Mouse (Mus musculus) B cell, adult 2 months (primary cell): ENCODE measurements around the gene Mrps6.
A peak's percentile ranks its signal among the peaks of the same experiment; 100 is the strongest.

Experiments
- DNase-seq, 2 experiments: peaks; one replicate each; pipeline ENCODE4 v3.0.0; 2022

Gene Mrps6

DNA sequence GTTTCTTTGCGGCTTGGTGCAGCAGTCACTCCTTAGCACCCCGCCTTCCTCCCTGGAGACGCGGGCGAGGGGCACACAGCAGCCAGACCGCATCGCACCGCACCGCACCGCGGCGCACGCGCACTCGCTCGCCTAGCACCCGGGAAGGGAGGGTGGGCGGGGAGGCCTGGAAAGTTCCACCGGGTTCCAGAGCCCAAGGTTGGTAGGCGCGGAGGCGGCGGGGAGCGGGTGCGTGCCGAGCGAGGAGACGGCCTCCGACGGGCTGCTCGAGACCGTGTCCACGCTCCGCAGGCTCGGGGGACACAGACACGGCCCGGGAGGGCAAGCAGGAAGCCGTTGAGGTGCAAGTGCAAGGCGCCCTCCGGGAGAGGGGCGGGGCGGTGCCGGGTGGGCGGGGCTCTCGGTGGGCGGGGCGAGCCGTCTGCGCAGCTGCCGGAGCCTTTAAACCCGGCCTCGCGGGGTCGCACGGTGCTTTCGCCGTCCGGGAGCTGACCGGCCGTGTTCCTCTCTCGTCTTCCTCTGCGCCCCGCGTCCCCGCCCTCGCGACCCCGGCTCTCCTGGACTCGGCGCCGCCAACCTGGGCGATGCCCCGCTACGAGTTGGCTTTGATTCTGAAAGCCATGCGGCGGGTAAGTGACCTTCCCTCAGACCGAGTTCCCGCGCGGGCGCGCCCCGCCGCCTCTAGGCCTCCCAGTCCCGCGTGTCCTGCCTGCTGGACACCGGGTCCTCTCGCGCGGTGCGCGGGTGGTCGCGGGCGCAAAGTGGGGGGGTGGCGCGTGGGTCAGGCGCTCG, at the start of gene Mrps6, which contains the start of the genes Gm49711 and Slc5a3:
Gene Mrps6 (plus strand): TSS at position 419 of the 792 bp plus-strand sequence.
Gene Gm49711 (plus strand): TSS at position 465 of the 792 bp plus-strand sequence.
Gene Slc5a3 (plus strand): TSS at position 471 of the 792 bp plus-strand sequence.
- DNase-seq: peak; percentile 85 to 88

GRCm38 (mm10) chr16:92009586-92009985, 48.5 kb upstream of the Mrps6 start:
- no peak for DNase-seq

DNA sequence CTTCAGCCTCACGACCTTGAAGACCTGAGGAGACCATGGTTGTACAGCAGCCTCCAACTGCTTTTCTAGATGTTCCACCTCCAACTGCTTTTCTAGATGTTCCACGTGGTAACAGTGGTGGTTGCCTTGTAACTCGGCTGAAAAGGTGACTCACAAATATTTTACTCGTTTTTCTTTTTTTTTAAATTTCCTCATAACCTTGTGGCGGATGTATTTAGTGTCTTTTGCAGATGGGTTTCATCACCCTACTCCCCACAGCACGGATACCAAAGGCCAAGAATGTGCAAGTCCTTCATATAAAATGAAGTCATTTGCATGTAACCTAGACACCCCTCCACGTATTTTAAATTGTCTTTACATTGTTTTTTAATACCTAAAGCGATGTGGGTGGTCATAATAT, 41.3 kb upstream of the Mrps6 start:
- no peak for DNase-seq

DNA sequence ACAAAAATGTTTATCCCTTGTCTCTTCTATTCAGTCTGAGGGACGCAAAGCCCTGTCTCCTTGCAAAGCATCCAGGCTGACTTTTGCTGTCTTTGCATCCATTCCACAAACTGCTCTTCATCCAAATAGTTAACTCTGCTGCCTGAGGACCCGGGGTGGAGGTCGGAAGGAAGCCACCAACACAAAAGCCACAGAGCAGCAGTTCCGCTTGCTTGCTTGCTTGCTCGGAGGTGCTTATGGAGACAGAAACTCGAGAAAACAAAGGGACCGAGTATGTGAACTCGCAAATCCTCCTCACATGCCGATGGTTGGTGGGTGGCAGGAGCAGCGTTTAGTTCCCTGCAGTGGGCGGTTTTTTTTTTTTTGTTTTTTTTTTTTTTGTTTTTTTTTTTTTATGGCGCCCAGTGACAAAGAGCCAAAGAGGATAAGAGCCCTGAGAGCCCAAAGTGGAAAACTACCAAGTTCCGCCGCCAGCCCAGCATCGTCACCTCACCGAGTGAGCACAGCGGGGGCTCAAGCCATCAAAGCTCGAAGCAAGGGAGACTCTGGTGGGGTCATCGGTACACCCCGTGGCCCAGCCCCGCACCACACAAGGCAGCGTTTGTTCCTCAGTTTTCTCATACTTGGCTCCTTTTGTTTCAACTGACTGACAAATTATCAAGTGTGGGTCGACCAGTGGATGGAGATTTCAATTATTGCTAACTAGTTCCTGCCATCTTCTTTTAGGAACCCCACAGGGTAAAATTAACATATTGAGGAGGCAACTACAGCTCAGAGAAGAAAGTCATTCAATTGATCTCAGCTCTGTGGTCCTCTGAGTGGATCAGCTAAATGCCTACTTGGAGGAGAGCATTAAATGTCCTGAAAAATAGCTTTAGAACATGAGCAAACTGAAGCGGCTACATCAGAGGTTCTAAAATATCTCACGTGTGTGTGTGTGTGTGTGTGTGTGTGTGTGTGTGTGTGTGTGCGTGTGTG, 38.6 kb upstream of the Mrps6 start:
- DNase-seq: peak; percentile 26 to 31

GRCm38 (mm10) chr16:92021656-92022400, 36.2 kb upstream of the Mrps6 start:
- DNase-seq: no peak

DNA sequence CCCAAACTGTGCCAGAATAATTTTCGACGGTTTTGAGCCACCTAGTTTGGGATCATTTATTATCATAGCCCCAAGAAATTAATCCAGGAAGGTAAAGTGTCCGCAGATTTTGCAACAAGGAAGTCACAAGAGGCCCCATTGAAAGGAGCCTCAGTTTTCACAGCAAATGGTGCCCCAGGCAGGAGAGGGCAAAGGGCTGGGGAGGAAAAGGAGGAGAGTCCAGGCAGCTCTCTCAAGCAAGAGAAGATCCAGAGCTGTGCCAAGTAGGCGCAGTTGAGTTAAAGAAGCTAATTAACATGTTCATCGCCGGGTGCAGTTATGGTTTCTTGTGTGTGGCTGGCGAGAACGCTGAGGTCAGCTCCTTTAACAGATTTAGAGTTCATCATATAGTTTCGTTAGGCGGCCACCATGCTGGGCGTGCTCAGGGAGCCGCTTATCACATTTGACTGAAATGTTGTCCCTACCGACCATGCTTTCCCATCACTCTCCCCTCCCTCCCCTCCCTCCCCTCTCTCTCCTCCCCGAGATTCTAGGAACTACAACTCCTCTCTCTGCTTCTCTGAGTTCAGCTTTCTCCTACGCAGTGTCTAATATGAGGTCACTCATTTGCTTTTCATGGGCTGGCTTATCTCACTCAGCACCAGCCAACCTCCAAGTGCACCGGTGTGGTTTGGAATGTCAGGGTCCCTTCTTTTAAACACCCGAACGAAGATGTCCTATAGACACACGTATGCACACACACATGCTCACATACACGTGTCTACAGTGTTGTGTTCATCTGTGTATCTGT, 35.4 kb upstream of the Mrps6 start:
- no peak for DNase-seq

- DNase-seq: no peak
Observed at GRCm38 (mm10) chr16:92033286-92033685, 24.8 kb upstream of the Mrps6 start.

- DNase-seq: no peak
Observed at GRCm38 (mm10) chr16:92034676-92035075, 23.4 kb upstream of the Mrps6 start.

DNA sequence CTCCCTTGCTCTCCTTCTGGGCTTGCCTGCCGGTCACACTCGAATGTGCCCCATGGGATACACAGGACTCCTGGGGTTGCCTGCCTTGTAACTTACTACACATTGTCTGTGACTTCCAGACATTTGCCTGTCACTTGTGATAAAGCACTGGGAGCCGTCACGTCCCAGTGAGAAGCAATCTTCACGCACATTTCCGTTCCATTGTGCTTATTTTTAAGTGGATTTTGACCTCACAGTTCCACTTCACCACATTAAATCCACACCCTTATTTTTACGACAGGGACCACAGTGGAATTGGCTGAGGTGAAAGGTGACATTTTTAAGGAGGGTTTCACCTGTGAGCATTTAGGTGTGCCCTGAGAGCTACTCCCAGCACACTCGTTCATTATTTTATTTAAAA, 21.4 kb upstream of the Mrps6 start:
- DNase-seq: no peak

GRCm38 (mm10) chr16:92037891-92038607, 20.0 kb upstream of the Mrps6 start:
- DNase-seq: peak; percentile 46 to 56

GRCm38 (mm10) chr16:92039421-92039820, 18.6 kb upstream of the Mrps6 start:
- no peak for DNase-seq

DNA sequence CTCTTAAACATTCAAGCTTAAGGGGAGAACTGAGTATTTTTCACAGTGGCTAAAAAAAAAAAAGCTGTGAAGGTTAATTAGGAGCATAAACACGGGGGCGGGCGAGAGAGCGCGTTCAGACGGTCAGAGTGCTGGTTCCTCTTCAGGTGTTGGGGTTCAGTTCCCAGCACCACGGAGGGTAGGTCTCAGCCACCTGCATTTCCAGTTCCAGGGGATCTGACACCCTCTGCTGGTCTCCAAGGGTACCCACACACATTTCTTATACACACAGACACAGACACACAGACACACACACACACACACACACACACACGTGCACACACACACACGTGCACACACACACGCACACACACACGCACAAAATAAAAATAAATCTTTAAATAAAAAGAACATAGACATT, 18.1 kb upstream of the Mrps6 start:
- no peak for DNase-seq

- DNase-seq: no peak
Observed at GRCm38 (mm10) chr16:92051777-92052310, 6.2 kb upstream of the Mrps6 start.

DNA sequence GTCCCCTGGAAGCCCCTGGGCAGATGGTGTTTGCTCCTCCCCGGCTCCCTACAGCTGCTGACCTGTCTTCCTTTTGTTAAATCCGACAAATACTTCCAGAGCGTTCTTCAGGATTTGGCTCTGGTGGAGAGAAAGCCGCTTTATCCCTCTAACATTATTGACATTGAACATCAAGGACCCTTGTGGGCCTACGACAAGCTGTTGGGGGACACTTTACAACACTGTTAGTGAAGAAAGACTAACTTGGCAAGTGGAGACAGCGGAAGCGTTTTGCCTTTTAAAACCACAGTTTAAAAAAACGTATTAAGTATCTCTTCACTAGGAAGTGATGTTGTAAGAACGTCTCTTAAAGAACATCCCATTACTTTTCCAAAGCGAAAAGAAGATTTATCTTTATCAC, 5.5 kb upstream of the Mrps6 start:
- DNase-seq: no peak

- no peak for DNase-seq
Observed at GRCm38 (mm10) chr16:92056711-92057110, 1.4 kb upstream of the Mrps6 start.

GRCm38 (mm10) chr16:92057456-92057851, 616 bp upstream of the Mrps6 start:
- peak in 1 of 2 experiments; percentile 12 for DNase-seq

DNA sequence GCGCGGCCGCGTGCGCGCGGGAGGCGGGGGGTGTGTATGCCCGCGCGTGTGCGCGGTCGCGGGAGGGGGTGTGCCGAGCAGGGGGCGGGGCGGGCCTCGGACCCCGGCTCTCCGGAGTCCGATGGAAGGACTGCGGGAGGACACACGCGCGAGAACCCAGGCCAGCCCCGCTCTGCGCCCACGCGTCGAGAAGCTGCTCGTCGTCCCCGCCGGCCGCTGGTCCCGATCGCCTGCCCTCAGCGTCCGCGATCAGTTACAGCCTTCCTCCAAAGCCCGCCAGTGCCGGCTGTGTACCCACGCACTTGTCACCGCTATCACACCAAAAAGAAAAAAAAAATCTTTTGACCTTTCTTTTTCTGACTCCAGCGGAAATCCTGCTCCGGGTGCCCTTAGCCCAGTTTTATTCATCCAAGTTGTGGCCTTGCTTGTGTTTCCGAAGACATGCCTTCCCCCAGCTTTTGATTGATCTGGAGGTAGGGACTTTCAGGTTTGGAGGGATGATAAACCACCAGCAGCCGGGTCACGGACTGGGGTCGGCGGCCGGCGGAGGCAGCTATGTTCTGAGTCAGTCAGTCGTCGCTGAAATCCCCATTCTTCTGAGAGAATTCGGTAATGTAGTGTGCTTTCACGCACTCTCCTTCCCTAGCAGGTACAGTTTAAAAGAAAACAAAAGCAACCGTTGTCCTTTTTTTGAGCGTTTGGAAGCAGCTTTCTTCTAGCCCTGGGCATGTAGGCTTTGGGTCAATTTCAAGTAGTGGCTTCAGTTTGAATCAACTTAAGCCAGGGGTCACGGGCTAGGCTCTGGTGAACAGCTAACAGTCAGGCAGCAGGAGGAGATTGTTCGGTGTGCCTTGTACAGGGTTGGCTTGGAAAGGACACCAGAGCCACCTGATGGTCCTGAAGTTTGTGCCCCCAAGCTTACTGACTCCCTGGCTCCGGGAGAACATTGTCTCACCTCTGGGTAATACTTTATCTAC, 862 bp downstream of the Mrps6 start:
- DNase-seq: peak; percentile 27 to 28

GRCm38 (mm10) chr16:92060213-92060612, 2.1 kb downstream of the Mrps6 start:
- no peak for DNase-seq

DNA sequence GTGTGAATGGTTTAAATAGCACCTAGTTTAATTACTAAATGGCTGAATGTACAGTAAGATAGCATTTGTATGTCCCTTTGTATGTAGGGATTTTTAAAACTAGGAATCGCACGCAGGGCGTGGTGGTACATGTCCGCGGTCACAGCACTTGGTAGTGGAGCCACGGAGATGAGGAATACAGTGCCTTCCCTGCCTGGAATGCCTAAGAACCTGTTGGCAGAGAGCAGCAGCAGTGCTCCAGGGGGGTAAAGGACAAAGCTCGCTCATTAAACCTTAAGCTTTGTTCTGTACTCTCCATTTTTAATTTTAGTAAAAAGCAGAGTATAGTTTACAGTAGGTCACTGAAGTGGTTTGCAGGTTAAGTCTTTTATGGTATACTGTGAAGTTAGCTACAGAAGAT, 3.5 kb downstream of the Mrps6 start:
- no peak for DNase-seq

GRCm38 (mm10) chr16:92062832-92063231, 4.8 kb downstream of the Mrps6 start:
- DNase-seq: no peak
